Mouse (Mus musculus) MEL (cell line): Measurements from ENCODE around the gene Nup210l. TPM values are rescaled to one million over a fixed set of nuclear protein-coding genes. Genes with fewer than 3 reads are reported as not detected.

ENCODE experiments used
- DNase-seq: peaks from one replicate; pipeline ENCODE4 v3.0.0; 2011; ENCODE audit warnings: low read depth, low spot score
- H3K27ac ChIP-seq: 2 replicates; pipeline ENCODE4 v1.5.1; 2012; ENCODE audit warnings: low read depth, mild to moderate bottlenecking, control low read depth, low read length, moderate library complexity; ENCODE audit not compliant: control insufficient read depth
- H3K27me3 ChIP-seq, 2 experiments: fragments of 150-350 bp in 1 of 2; sonication (generic) in 1 of 2; 2 replicates each; pipeline ENCODE4 v1.6.1; 2012; ENCODE audit warnings: low read length in 2 of 2, mild to moderate bottlenecking in 2 of 2, improper control_type of control experiment in 1 of 2, moderate library complexity in 1 of 2; ENCODE audit not compliant: insufficient read depth in 2 of 2, control insufficient read depth in 1 of 2
- H3K36me3 ChIP-seq, 2 experiments: 2 replicates each; pipeline ENCODE4 v1.6.1; 2012 to 2014; ENCODE audit warnings: low read length in 2 of 2, improper control_type of control experiment in 1 of 2, inconsistent platforms in 1 of 2, mild to moderate bottlenecking in 1 of 2; ENCODE audit not compliant: insufficient read depth in 2 of 2, control insufficient read depth in 1 of 2
- H3K4me1 ChIP-seq, 2 experiments: fragments of 150-350 bp in 1 of 2; sonication (generic) in 1 of 2; 2 replicates each; pipeline ENCODE4 v1.6.1; 2012; ENCODE audit warnings: low read length in 2 of 2, improper control_type of control experiment in 1 of 2, mild to moderate bottlenecking in 1 of 2; ENCODE audit not compliant: insufficient read depth in 2 of 2, control insufficient read depth in 1 of 2
- H3K4me3 ChIP-seq, 2 experiments: fragments of 150-350 bp in 1 of 2; sonication (generic) in 1 of 2; 2 replicates each; pipeline ENCODE4 v1.5.1; 2012; ENCODE audit warnings: low read depth in 2 of 2, low read length in 2 of 2, mild to moderate bottlenecking in 2 of 2, moderate library complexity in 2 of 2, control low read depth in 1 of 2, improper control_type of control experiment in 1 of 2; ENCODE audit not compliant: control insufficient read depth in 1 of 2, insufficient read depth in 1 of 2
- H3K79me2 ChIP-seq: 2 replicates; pipeline ENCODE4 v1.6.1; 2012; ENCODE audit warnings: mild to moderate bottlenecking, low read length, moderate library complexity; ENCODE audit not compliant: control insufficient read depth, poor library complexity, insufficient read depth
- H3K9ac ChIP-seq: 2 replicates; pipeline ENCODE4 v1.6.1; 2012; ENCODE audit warnings: low read depth, mild to moderate bottlenecking, control low read depth, low read length, moderate library complexity; ENCODE audit not compliant: control insufficient read depth, poor library complexity, severe bottlenecking
- H3K9me3 ChIP-seq: fragments of 150-350 bp; sonication (generic); replicated peaks from 2 replicates; pipeline ENCODE4 v1.6.1; 2012; ENCODE audit warnings: mild to moderate bottlenecking, low read length, improper control_type of control experiment, moderate library complexity; ENCODE audit not compliant: insufficient read depth
- BHLHE40 ChIP-seq: IDR thresholded peaks from 2 replicates; pipeline ENCODE4 v1.6.1; 2012; ENCODE audit warnings: low read depth, mild to moderate bottlenecking, inconsistent platforms, low read length, improper control_type of control experiment, borderline replicate concordance
- CHD2 ChIP-seq: IDR thresholded peaks from 2 replicates; pipeline ENCODE4 v1.6.1; 2011; ENCODE audit warnings: low read length, improper control_type of control experiment
- E2F4 ChIP-seq: IDR thresholded peaks from 2 replicates; pipeline ENCODE4 v1.6.1; 2011; ENCODE audit warnings: low read depth, low read length, improper control_type of control experiment, borderline replicate concordance
- ELF1 ChIP-seq: IDR thresholded peaks from 2 replicates; pipeline ENCODE4 v1.6.1; 2014; ENCODE audit warnings: low read depth, mild to moderate bottlenecking, inconsistent platforms, low read length, improper control_type of control experiment, moderate library complexity
- EP300 ChIP-seq, 2 experiments: IDR thresholded peaks; 2 replicates each; pipeline ENCODE4 v1.6.1; 2011; ENCODE audit warnings: improper control_type of control experiment in 2 of 2, low read length in 2 of 2, low read depth in 1 of 2, mild to moderate bottlenecking in 1 of 2
- ETS1 ChIP-seq: IDR thresholded peaks from 2 replicates; pipeline ENCODE4 v1.6.1; 2012; ENCODE audit warnings: low read depth, mild to moderate bottlenecking, inconsistent platforms, low read length, improper control_type of control experiment, moderate library complexity
- GABPA ChIP-seq: IDR thresholded peaks from 2 replicates; pipeline ENCODE4 v1.6.1; 2012; ENCODE audit warnings: low read depth, mild to moderate bottlenecking, inconsistent platforms, low read length, improper control_type of control experiment, moderate library complexity
- GATA1 ChIP-seq: IDR thresholded peaks from 2 replicates; pipeline ENCODE4 v1.6.1; 2011; ENCODE audit warnings: low read depth, low read length, improper control_type of control experiment
- HCFC1 ChIP-seq: IDR thresholded peaks from 2 replicates; pipeline ENCODE4 v1.6.1; 2012; ENCODE audit warnings: low read depth, mild to moderate bottlenecking, inconsistent platforms, low read length, improper control_type of control experiment, moderate library complexity
- KAT2A ChIP-seq: conservative IDR thresholded peaks from 2 replicates; pipeline ENCODE4 v1.6.1; 2012; ENCODE audit warnings: low read depth, low read length, improper control_type of control experiment, inconsistent platforms
- MAZ ChIP-seq: IDR thresholded peaks from 2 replicates; pipeline ENCODE4 v1.6.1; 2012; ENCODE audit warnings: low read depth, mild to moderate bottlenecking, inconsistent platforms, low read length, improper control_type of control experiment
- MEF2A ChIP-seq: IDR thresholded peaks from 2 replicates; pipeline ENCODE4 v1.6.1; 2014; ENCODE audit warnings: low read depth, mild to moderate bottlenecking, inconsistent platforms, low read length, improper control_type of control experiment; ENCODE audit not compliant: poor library complexity, insufficient replicate concordance, severe bottlenecking; ENCODE audit errors: extremely low read depth
- MXI1 ChIP-seq: IDR thresholded peaks from 2 replicates; pipeline ENCODE4 v1.6.1; 2011; ENCODE audit warnings: mild to moderate bottlenecking, low read depth, low read length, improper control_type of control experiment
- MYB ChIP-seq: IDR thresholded peaks from 2 replicates; pipeline ENCODE4 v1.6.1; 2011; ENCODE audit warnings: mild to moderate bottlenecking, low read depth, low read length, improper control_type of control experiment
- NELFE ChIP-seq: IDR thresholded peaks from 2 replicates; pipeline ENCODE4 v1.6.1; 2011; ENCODE audit warnings: low read depth, low read length, improper control_type of control experiment
- NRF1 ChIP-seq: IDR thresholded peaks from 2 replicates; pipeline ENCODE4 v1.6.1; 2014; ENCODE audit warnings: low read depth, mild to moderate bottlenecking, inconsistent platforms, low read length, improper control_type of control experiment, moderate library complexity; ENCODE audit not compliant: poor library complexity, insufficient read depth, severe bottlenecking
- POLR2A ChIP-seq, 2 experiments: IDR thresholded peaks; 2 replicates each; pipeline ENCODE4 v1.6.1; 2011 to 2012; ENCODE audit warnings: low read length in 2 of 2, mild to moderate bottlenecking in 2 of 2, control low read depth in 1 of 2, improper control_type of control experiment in 1 of 2, low read depth in 1 of 2, moderate library complexity in 1 of 2; ENCODE audit not compliant: control insufficient read depth in 1 of 2, insufficient read depth in 1 of 2, poor library complexity in 1 of 2
- POLR2AphosphoS2 ChIP-seq: IDR thresholded peaks from 2 replicates; pipeline ENCODE4 v1.6.1; 2011; ENCODE audit warnings: low read length, improper control_type of control experiment
- POLR2AphosphoS5 ChIP-seq: IDR thresholded peaks from 2 replicates; pipeline ENCODE4 v1.6.1; 2012; ENCODE audit warnings: low read depth, borderline replicate concordance, mild to moderate bottlenecking, inconsistent platforms, low read length, moderate library complexity, mixed read lengths
- SIN3A ChIP-seq: IDR thresholded peaks from 2 replicates; pipeline ENCODE4 v1.6.1; 2012; ENCODE audit warnings: low read length, improper control_type of control experiment, inconsistent platforms
- SMC3 ChIP-seq: IDR thresholded peaks from 2 replicates; pipeline ENCODE4 v1.6.1; 2011; ENCODE audit warnings: low read depth, low read length, improper control_type of control experiment
- TAL1 ChIP-seq: IDR thresholded peaks from 2 replicates; pipeline ENCODE4 v1.6.1; 2012; ENCODE audit warnings: mild to moderate bottlenecking, inconsistent platforms, low read length, moderate library complexity, mixed read lengths
- TBP ChIP-seq: IDR thresholded peaks from 2 replicates; pipeline ENCODE4 v1.8.0; 2011; ENCODE audit warnings: low read depth, low read length, improper control_type of control experiment
- USF2 ChIP-seq, 2 experiments: IDR thresholded peaks; 2 replicates each; pipeline ENCODE4 v1.6.1; 2011 to 2012; ENCODE audit warnings: improper control_type of control experiment in 2 of 2, low read length in 2 of 2, borderline replicate concordance in 1 of 2, inconsistent platforms in 1 of 2, low read depth in 1 of 2, mild to moderate bottlenecking in 1 of 2; ENCODE audit not compliant: insufficient read depth in 1 of 2
- ZC3H11A ChIP-seq: IDR thresholded peaks from 2 replicates; pipeline ENCODE4 v1.6.1; 2012; ENCODE audit warnings: low read depth, mild to moderate bottlenecking, inconsistent platforms, low read length, improper control_type of control experiment
- ZKSCAN1 ChIP-seq: IDR thresholded peaks from 2 replicates; pipeline ENCODE4 v1.6.1; 2012; ENCODE audit warnings: low read depth, mild to moderate bottlenecking, inconsistent platforms, low read length, improper control_type of control experiment, moderate library complexity
- polyA plus RNA-seq, 2 experiments: library from polyadenylated mRNA; stranded (reverse) in 1 of 2; unstranded in 1 of 2; fragments of >175 nt in 1 of 2; fragments of >200 nt in 1 of 2; gene quantifications; 2 replicates each; pipeline versions ENCODE4 v1.2.1 to v1.2.4; 2012; ENCODE audit warnings: low replicate concordance in 2 of 2, low read depth in 1 of 2; ENCODE audit not compliant: insufficient read length in 2 of 2, insufficient read depth in 1 of 2, missing spikeins in 1 of 2
- total RNA-seq: library from RNA; depleted of rRNA; stranded (reverse); fragments of 300-350 nt; gene quantifications from 2 replicates; pipeline ENCODE4 v1.2.3, GENCODE M21; 2012

Nup210l gene
- total and polyA plus RNA-seq, 3 experiments: 0.54 to 0.65 TPM; not detected in 1

GRCm38 (mm10) chr3:90088617-90089016 lies 15.3 kb upstream of the Nup210l start:
- H3K27ac ChIP-seq: no peak overlapping the region
- peaks cover 27 to 45% of the 10 kb centered on the region in 2 experiments for H3K36me3 ChIP-seq
- no peaks in the 10 kb centered on the region for H3K27me3 ChIP-seq
- peaks cover 12 to 23% of the 10 kb centered on the region in 2 experiments for H3K4me1 ChIP-seq
- H3K4me3 ChIP-seq: no peak overlapping the region
- no peak for DNase-seq
- H3K9ac ChIP-seq: no peak overlapping the region
- no peak for TF ChIP-seq NELFE
- TF ChIP-seq USF2 (IDR thresholded peaks at IDR 0.05; ENCODE audit: borderline replicate concordance in 1 of 2, insufficient read depth in 1 of 2, low read depth in 1 of 2, low read length in 2 of 2): no peak
- TF ChIP-seq SIN3A: no peak
- TF ChIP-seq ETS1: no peak
- no peak for TF ChIP-seq MXI1
- peaks cover 31% of the 10 kb centered on the region for H3K79me2 ChIP-seq
- H3K9me3 ChIP-seq: no peaks in the 10 kb centered on the region

GRCm38 (mm10) chr3:90090892-90091291 lies 13.0 kb upstream of the Nup210l start:
- peaks cover 6 to 50% of the 10 kb centered on the region in 2 experiments for H3K36me3 ChIP-seq
- H3K9ac ChIP-seq: no peak overlapping the region
- H3K4me1 ChIP-seq: peaks cover 2 to 3% of the 10 kb centered on the region in 2 experiments
- TF ChIP-seq BHLHE40 (no peak), NELFE (no peak), ELF1 (no peak), SMC3 (no peak), ZC3H11A (no peak), TAL1 (no peak), EP300 (IDR thresholded peaks at IDR 0.05; ENCODE audit: low read depth in 1 of 2, low read length in 2 of 2) (no peak), KAT2A (no peak), E2F4 (no peak), POLR2A (IDR thresholded peaks at IDR 0.05; ENCODE audit: control insufficient read depth in 1 of 2, insufficient read depth in 1 of 2, low read depth in 1 of 2, low read length in 2 of 2, poor library complexity in 1 of 2) (no peak), GABPA (no peak)
- H3K79me2 ChIP-seq: peaks cover 11% of the 10 kb centered on the region
- no peaks in the 10 kb centered on the region for H3K27me3 ChIP-seq
- DNase-seq: no peak
- no peak overlapping the region for H3K4me3 ChIP-seq
- H3K27ac ChIP-seq: no peak overlapping the region
- H3K9me3 ChIP-seq: no peaks in the 10 kb centered on the region

DNA sequence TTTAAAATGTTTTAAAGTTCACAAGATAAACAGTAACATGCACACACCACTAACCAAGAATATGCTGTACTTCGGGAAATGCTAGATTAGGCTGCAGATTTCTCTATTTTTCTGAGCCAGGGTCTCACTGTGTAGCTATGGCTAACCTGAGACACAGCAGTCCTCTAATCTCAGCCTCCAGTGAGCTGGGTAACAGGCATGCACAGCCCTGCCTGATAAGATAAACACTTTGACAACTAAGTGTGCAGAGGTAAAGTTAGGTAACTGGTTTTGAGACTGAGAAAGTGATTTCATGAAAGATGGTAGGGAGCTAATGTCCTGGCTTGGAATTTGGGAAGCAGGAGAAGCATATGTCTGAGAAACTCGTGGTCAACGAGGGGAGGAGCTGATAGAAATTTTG lies 9.5 kb upstream of the Nup210l start:
- no peaks in the 10 kb centered on the region for H3K79me2 ChIP-seq
- H3K4me3 ChIP-seq: no peak overlapping the region
- H3K4me1 ChIP-seq: no peaks in the 10 kb centered on the region
- no peaks in the 10 kb centered on the region for H3K9me3 ChIP-seq
- H3K36me3 ChIP-seq: peaks cover 0 to 46% of the 10 kb centered on the region in 2 experiments; a peak in 2 of 4 replicates
- no peak overlapping the region for H3K9ac ChIP-seq
- no peak for DNase-seq
- no peak overlapping the region for H3K27ac ChIP-seq
- H3K27me3 ChIP-seq: no peaks in the 10 kb centered on the region
- TF ChIP-seq CHD2 (no peak), NELFE (no peak), ZKSCAN1 (no peak), GATA1 (peak; percentile 73), POLR2AphosphoS2 (no peak), BHLHE40 (peak; percentile 31; the same call in 1 of the 2 replicates), NRF1 (no peak), MYB (no peak), HCFC1 (no peak), ZC3H11A (no peak), E2F4 (no peak), KAT2A (no peak), MAZ (no peak), POLR2AphosphoS5 (no peak), ETS1 (no peak), TBP (no peak), MEF2A (no peak), ELF1 (no peak)
